Mouse (Mus musculus): Measurements from ENCODE around the gene Xlr5a.
"Not testable (repeated sequence)": the region's sequence is repeated elsewhere in the genome, so short reads cannot be mapped to it uniquely, and the experiment has no call there.

Gene Xlr5a

DNA sequence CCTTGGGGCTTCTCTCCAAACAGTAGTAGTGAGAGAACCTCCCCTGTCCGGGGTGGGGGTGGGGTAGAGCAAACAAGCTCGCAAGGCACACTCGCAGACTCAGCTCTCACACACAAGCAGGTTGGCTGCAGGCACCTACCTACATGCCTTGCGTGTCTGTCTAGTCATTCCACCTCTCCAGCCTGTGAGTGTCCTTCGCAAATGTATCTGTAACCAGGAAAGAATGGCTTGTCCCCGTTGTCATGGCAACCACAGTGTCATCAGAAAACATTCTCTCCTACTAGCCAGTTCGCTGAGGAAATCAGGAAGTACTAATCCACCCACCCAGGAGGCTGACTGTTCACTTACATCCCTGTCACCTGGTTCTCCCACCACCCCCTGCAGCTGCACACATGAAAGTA lies 149.6 kb downstream of the Xlr5a start:
- DNase-seq = not testable (repeated sequence)

- not testable (repeated sequence) for DNase-seq
Observed at GRCm38 (mm10) chrX:73122859-73123829, 169.6 kb downstream of the Xlr5a start.

GRCm38 (mm10) chrX:73116747-73117146 lies 176.0 kb downstream of the Xlr5a start, which contains the start of gene Gm14685:
Gene Gm14685, plus strand, starts transcription at chrX:73117047.
- not testable (repeated sequence) for DNase-seq

DNA sequence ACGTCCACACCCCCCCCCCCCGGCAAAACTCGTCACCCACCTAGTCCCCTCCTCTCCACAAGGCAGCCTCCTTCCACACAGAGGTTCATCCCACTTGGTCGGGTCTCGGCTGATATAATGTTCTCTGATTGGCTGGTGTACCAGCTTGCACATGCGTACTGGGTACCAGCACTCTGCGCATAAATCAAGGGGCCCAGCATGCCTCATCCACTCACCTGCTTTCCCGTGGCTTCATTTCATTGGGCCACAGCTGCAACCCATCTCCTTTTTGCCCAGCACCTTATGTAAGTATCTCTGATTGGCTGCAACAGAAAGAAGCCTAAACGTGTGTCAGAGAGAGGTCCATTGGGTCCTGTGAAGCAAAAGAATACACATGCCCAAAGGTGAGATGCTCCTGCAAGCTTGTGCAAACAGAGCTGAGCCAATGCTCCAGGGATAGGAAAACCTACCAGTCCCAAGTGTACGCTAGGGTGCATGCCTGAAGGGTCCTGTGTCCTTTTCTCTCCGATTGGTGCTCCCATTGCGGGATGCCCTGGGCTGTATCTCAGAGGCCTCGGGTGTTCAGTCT lies 195.8 kb downstream of the Xlr5a start, which contains the start of gene Xlr3a:
Gene Xlr3a (minus strand): TSS at position 155 of the 568 bp plus-strand sequence.
- not testable (repeated sequence) for DNase-seq

- DNase-seq = peak in 1 of 2 experiments; percentile 1
Observed at GRCm38 (mm10) chrX:73082267-73083055, 210.3 kb downstream of the Xlr5a start, which contains the start of gene Xlr4a. Gene Xlr4a, minus strand, starts transcription at chrX:73082478.

- DNase-seq = not testable (repeated sequence)
Observed at GRCm38 (mm10) chrX:73066765-73067312, 225.9 kb downstream of the Xlr5a start.

GRCm38 (mm10) chrX:73064415-73064793 lies 228.4 kb downstream of the Xlr5a start, which contains the start of gene Pnma3:
Gene Pnma3, plus strand, starts transcription at chrX:73064787.
- DNase-seq = no peak

DNA sequence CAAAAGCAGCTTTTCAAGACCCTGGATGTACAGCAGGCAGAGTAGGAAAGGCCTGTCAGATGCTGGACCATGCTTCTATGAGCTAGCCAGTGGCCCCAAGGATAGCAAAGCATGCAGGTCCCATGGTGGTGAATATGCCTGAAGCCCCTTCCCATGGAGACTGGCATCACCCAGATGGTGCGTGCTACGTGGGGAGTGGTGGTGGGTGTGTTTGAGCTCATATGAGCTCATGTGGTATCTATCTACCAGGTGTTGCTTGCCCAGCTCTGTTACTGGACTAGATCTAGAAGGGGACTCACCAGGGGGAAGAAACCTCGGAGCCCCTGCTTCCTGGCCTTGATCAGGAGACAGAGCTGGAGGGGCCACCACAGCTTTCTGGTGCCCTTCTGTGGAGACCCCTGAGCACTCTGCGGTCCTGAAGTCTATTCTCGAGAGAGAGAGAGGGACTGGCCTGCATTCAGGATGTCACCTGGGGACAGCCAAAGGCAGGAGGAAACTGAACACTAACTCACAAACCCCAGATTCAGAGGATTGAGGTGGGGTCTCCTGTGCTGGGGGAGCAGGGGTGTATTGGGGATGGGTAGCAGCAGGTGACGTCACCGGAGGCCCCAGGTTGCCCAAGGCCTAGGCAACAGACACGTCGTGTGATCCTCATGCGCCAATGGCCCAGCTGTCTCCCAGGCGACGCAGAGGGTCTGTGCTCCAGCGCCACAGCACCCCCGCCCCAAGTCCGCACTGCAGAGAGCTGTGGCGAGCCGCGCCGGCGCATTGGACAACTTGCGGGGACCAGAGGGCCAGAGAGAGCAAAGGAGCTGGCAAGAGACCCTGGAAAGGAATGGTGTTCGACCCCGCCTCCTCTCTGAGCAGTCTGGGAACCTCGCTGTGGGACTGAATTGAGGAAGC lies 229.0 kb downstream of the Xlr5a start:
- no peak for DNase-seq

DNA sequence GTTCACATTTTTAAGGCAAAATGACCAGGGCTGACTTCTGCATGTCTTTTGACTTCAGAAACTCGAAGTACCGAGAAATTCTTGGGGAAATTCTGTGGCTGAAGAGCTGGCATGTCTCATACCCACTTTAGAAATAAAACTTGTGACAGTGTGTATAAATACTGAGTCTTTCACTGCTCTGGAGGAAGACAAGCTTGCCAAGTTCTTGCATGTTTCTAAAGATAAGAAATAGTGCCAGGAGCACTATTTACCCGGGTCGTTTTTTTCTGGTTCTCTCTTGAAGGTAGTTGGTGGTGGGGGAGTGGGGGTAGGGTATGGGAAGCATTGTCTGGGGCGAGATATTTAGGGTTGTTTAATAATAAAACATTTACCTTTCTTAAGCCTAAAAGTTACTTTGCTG lies 230.5 kb downstream of the Xlr5a start:
- no peak for DNase-seq

DNA sequence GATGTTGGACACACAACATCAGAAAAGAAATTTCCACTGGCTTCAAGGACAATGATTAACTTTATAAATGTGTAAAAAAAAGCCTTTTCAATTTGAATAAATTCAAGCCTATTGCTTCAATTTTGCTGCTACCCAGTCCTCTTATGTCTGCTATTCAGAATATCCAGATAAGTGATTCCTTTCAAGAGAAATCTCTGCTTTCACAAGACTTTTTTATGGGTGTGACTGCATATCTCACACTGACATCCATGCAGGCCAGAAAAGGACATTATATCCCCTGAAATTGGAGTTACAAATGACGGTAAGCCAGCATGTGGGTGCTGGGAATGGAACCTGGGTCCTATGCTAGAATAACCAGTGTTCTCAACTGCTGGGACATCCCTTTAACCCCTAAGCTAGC lies 231.2 kb downstream of the Xlr5a start:
- DNase-seq = no peak
